Mouse (Mus musculus) embryonic facial prominence, embryonic 10.5 days (tissue): ENCODE results near the gene Strap. TPM values are rescaled to one million over a fixed set of nuclear protein-coding genes. Genes with fewer than 3 reads are reported as not detected.

ENCODE experiments used
- DNase-seq: peaks from one replicate; pipeline ENCODE4 v3.0.0-alpha.2; 2017; ENCODE audit warnings: low spot score
- H3K27ac ChIP-seq: fragments of 300-500 bp; sonication (generic); replicated peaks from 2 replicates; pipeline ENCODE4 v1.5.1; 2016; ENCODE audit warnings: mild to moderate bottlenecking
- H3K27me3 ChIP-seq: fragments of 300-500 bp; sonication (generic); replicated peaks from 2 replicates; pipeline ENCODE4 v1.6.1; 2016; ENCODE audit warnings: low read depth, mild to moderate bottlenecking; ENCODE audit not compliant: poor library complexity, severe bottlenecking
- H3K36me3 ChIP-seq: fragments of 300-500 bp; sonication (generic); replicated peaks from 2 replicates; pipeline ENCODE4 v1.6.1; 2016; ENCODE audit warnings: mild to moderate bottlenecking, moderate library complexity
- H3K4me1 ChIP-seq: fragments of 300-500 bp; sonication (generic); 2 replicates; pipeline ENCODE4 v1.6.1; 2016
- H3K4me3 ChIP-seq: fragments of 300-500 bp; sonication (generic); 2 replicates; pipeline ENCODE4 v1.5.1; 2016; ENCODE audit warnings: mild to moderate bottlenecking, moderate library complexity
- H3K9me3 ChIP-seq: fragments of 300-500 bp; sonication (generic); 2 replicates; pipeline ENCODE4 v1.6.1; 2016; ENCODE audit warnings: mild to moderate bottlenecking
- WGBS: fragments of 180-500 bp; shearing (Covaris S2); methylation state at CpG from one replicate; pipeline ENCODE4 v1.1.7; 2016; 5-methylcytosine and 5-hydroxymethylcytosine counted together
- polyA plus RNA-seq: library from polyadenylated mRNA; unstranded; fragments of >200 nt; fragmentation: Nextera tagmentation; extraction: Ambion mirVana; gene quantifications from 2 replicates; pipeline ENCODE4 v1.2.1, GENCODE M21; 2016

Strap gene
- polyA plus RNA-seq, 1 experiment from 2014 or later, result 223 TPM

DNA sequence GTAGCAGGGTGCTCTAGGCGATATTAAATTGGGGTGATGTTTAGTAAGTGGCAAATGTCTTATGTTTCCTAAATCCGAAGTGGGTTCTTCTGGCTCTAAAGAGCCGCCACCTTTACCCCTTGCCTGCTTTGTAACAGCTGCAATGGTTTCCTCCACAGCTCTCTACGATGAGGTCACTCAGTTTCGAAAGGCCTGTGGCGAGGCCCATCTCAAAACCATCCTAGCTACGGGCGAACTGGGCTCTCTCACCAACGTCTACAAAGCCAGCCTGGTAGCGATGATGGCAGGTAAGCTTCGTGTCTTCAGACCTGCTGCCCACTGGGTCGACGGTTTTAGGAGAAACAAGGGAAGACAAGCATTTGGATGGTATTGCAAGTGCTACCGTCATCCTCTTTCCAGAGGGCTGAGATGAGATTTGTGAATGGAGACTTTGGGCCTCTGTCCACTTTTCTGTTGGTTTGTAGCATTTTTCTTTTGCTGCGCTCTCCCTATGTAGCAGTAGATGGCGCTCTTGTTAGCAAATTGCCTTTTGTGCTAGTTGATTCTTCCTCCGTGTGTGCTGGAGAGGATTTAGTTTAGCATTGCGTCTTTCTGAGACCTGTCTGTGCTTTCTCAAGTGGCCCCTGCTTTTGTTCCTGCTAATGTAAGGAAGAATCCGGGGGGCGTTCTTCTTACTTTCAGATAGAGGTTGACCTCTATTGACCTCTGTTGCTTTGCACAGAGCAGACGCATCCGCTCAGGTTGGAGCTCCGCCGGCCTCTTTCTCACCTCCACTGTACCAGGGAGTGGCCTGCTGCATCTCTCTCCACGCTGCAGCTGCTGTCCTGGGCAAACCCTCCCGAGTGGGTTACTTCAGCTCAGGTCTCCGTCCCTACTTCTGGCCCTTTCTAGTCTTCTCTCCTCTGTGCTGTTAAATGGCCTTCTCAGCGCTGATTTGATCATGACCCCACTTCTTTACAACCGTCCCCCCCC is 62.0 kb downstream of the Strap start:
- peak; percentile 22 for DNase-seq
- no peak overlapping the region for H3K4me3 ChIP-seq
- H3K4me1 ChIP-seq, result 0 out of 2 replicates have a peak, but pooled peaks cover 3% of the 10 kb centered on the region
- no peaks in the 10 kb centered on the region for H3K27me3 ChIP-seq
- no peak overlapping the region; the same call in 1 of the 2 replicates for H3K27ac ChIP-seq
- H3K36me3 ChIP-seq, result peaks cover 41% of the 10 kb centered on the region
- 73% methylated on average over 29 of the region's 29 CpGs for WGBS
- H3K9me3 ChIP-seq, result peaks cover 10% of the 10 kb centered on the region

DNA sequence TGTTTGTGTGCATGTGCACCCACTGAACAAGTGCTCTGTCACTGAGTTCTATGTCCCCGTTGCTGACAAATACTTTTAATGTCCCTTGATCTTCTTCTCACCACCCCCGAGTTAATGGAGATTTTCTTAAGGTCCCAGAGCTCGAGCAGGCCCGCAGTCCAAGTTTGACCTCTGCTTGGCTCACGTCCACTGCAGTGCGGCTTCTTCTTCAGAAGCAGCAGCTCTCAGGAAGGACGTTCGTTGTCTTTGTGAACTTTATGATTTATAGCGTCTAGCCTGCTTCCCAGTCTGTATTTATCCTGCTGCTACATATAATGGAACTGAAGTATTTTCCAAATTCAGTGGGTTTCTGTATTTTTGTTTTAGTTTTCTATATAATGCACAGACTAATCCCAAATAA is 64.4 kb downstream of the Strap start:
- WGBS, result 92% methylated on average over 9 of the region's 9 CpGs
- Histone ChIP-seq H3K27me3 (no peaks in the 10 kb centered on the region), H3K36me3 (peaks cover 45% of the 10 kb centered on the region), H3K4me1 (peaks cover 18% of the 10 kb centered on the region), H3K27ac (no peak overlapping the region), H3K4me3 (no peak overlapping the region), H3K9me3 (peaks cover 10% of the 10 kb centered on the region)
- DNase-seq, result no peak

Other genes with a start within 250 kb of the Strap start
- 7.4 and 8.2 TPM in 2 replicates for gene Eps8, start 80.2 kb upstream of the Strap start, polyA plus RNA-seq
- 72.3 and 80.2 TPM in 2 replicates for gene Dera, start 19.5 kb downstream of the Strap start, polyA plus RNA-seq